Mouse (Mus musculus) cortical plate, adult 2 months (tissue): ENCODE data around the gene Myt1l. TPM values are rescaled to one million over a fixed set of nuclear protein-coding genes. Genes with fewer than 3 reads are reported as not detected.

Source experiments
- H3K27ac ChIP-seq: fragments of 200-500 bp; 2 replicates; pipeline ENCODE4 v1.5.1; 2012; ENCODE audit warnings: low read length, control low read depth, inconsistent platforms; ENCODE audit not compliant: insufficient read depth
- H3K4me1 ChIP-seq: fragments of 200-500 bp; 2 replicates; pipeline ENCODE4 v1.6.1; 2011; ENCODE audit warnings: low read length; ENCODE audit not compliant: control insufficient read depth, insufficient read depth
- H3K4me3 ChIP-seq: fragments of 200-500 bp; 2 replicates; pipeline ENCODE4 v1.5.1; 2011; ENCODE audit warnings: mild to moderate bottlenecking, low read length, control low read depth; ENCODE audit not compliant: insufficient read depth
- CTCF ChIP-seq: fragments of 200-500 bp; IDR thresholded peaks from 2 replicates; pipeline ENCODE4 v1.5.1; 2011; ENCODE audit warnings: mild to moderate bottlenecking, control low read depth, low read length; ENCODE audit not compliant: insufficient read depth; ENCODE audit errors: extremely low read depth
- POLR2A ChIP-seq: fragments of 200-500 bp; IDR thresholded peaks from 2 replicates; pipeline ENCODE4 v1.6.1; 2011; ENCODE audit warnings: mild to moderate bottlenecking, low read length, control low read depth; ENCODE audit not compliant: insufficient read depth; ENCODE audit errors: extremely low read depth
- polyA plus RNA-seq: library from polyadenylated mRNA; depleted of rRNA; stranded (reverse); fragments of >200 nt; gene quantifications from 2 replicates; pipeline ENCODE4 v1.2.3, GENCODE M21; 2012

Myt1l gene
- polyA plus RNA-seq, 1 experiment, result 74.1 TPM

DNA sequence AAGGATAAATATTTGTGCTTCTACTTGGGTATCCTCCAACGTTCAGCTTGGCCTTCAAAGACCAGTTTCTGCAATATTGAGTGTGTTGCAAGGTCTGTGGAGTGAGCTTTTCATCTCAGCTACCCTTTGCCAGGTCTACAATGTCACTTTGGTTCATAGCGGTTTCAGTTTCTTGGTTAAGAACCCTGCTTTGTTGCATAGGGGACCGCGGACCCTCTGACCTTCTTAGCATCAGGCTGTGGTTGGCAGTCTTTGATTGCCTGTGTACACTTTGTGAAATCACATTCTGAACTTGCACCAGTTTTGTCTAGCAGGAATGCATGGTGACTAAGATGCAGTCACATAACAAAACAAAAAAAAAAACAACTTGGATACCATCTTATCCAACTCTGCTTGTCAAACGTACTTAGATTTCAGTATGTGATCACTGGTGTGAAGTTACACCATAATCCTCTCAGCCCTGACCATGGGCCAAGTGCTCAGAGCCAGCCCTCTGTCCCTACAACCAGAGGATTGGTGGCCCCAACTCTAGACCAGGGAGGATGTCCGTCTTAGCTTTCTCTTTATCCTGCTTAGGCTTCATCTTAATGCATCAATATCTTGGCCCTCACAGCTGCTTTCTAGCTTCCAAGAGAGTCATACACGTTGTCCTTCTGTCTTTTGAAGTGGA lies 443.7 kb downstream of the Myt1l start:
- no peak overlapping the region for H3K4me3 ChIP-seq
- H3K27ac ChIP-seq, result no peak overlapping the region
- TF ChIP-seq POLR2A, result no peak
- TF ChIP-seq CTCF, result no peak
- H3K4me1 ChIP-seq, result no peaks in the 10 kb centered on the region

DNA sequence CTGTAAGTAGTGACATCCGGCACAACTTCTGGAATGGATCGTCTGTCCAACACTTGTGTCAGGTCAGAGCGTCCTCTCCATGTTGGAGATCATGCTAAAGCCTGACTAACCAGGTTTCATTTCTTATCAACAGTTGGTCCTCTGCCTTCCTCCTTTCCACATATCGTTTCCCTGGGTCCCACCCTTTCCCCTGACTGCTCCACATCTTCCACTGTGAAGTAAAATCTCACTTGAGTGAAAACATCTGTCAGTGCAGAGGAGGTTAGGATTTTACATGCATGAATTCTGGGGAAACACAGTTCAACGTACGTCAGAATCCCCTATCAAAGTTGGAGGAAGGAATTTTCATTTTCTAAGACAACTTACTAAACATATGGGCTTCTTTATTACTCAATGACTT lies 444.3 kb downstream of the Myt1l start:
- Histone ChIP-seq H3K4me1 (no peaks in the 10 kb centered on the region), H3K27ac (no peak overlapping the region), H3K4me3 (no peak overlapping the region)
- no peak for TF ChIP-seq POLR2A
- TF ChIP-seq CTCF, result no peak
